Mouse (Mus musculus): Measurements from ENCODE around the gene Gm20388.

- TF ChIP-seq MAFK (IDR thresholded peaks at IDR 0.05; ENCODE audit: insufficient read depth, low read depth, low read length) (no peak), ZC3H11A (IDR thresholded peaks at IDR 0.05; ENCODE audit: borderline replicate concordance, low read depth, low read length) (no peak), ZNF384 (IDR thresholded peaks at IDR 0.05; ENCODE audit: low read depth, low read length) (no peak), CHD2 (IDR thresholded peaks at IDR 0.05; ENCODE audit: low read depth, low read length) (no peak)
Observed at GRCm38 (mm10) chr8:121271542-121271941, 1360.9 kb downstream of the Gm20388 start.
